In genomic region chr5:16110643-16111042, GRCm38 (mm10) we compare ENCODE assay signal across 12 mouse cellular contexts.
"Had no signal": no experiment of that assay in that cellular context is flagged by ENCODE, and none has a peak within 500 bp of the region (broad histone marks: within the 10 kb centered on the region; RNA-seq: fewer than 3 reads in every experiment).

No protein-coding gene starts in this region.

- H3K4me2 ChIP-seq: neural tube, embryonic 15.5 days had no signal

- H3K9me3 ChIP-seq: neural tube, embryonic 15.5 days had no signal

- H3K4me1 ChIP-seq: neural tube, embryonic 15.5 days had no signal

- DNase-seq: kidney, adult 11 months; kidney, postnatal 14 days; left cerebral cortex, postnatal 4 days; lung, adult 18-20 months; right cerebral cortex, adult 18-20 months; right cerebral cortex, postnatal 4 days; spleen, adult 18-20 months; thymus, adult 18-20 months; thymus, postnatal 14 days had no signal

- H3K27me3 ChIP-seq: neural tube, embryonic 15.5 days had no signal

- H3K36me3 ChIP-seq: neural tube, embryonic 15.5 days had no signal

- H3K9ac ChIP-seq: liver, embryonic 14.5 days; neural tube, embryonic 15.5 days had no signal

- H3K27ac ChIP-seq: liver, embryonic 14.5 days; neural tube, embryonic 15.5 days had no signal

- ATAC-seq: midbrain, embryonic 16.5 days had no signal

- H3K4me3 ChIP-seq: neural tube, embryonic 15.5 days had no signal
